ENCODE assay signal across 20 mouse cellular contexts in genomic region chr5:39855685-39856615, GRCm38 (mm10).
A peak's percentile ranks its signal among the peaks of the same experiment; 100 is the strongest.
DNase-seq lines count a peak whose midpoint lies in the region; ATAC-seq lines count a peak whose summit lies in the region.
"Had no signal": no experiment of that assay in that cellular context is flagged by ENCODE, and none has a peak within 500 bp of the region (broad histone marks: within the 10 kb centered on the region; RNA-seq: fewer than 3 reads in every experiment).

No protein-coding gene starts in this region.

- H3K9me3 ChIP-seq in lung, embryonic 15.5 days = no peaks in the 10 kb centered on the region
- H3K9me3 ChIP-seq in forebrain, embryonic 15.5 days = no peaks in the 10 kb centered on the region
- H3K9me3 ChIP-seq in midbrain, embryonic 14.5 days (ENCODE audit: control insufficient read depth, low read length) = no peaks in the 10 kb centered on the region

- ATAC-seq in lung, embryonic 15.5 days (ENCODE audit: borderline replicate concordance, extremely low read depth, low FRiP score, low TSS enrichment) = no peak
- peak; percentile 47; the same call in 1 of the 2 replicates for ATAC-seq in forebrain, embryonic 15.5 days (replicated peaks)
- ATAC-seq in midbrain, embryonic 14.5 days (ENCODE audit: low FRiP score, low TSS enrichment) = no peak
- ATAC-seq: activated CD4-positive, CD25-positive, alpha-beta regulatory T cell, adult 4 months had no signal

- WGBS in lung, embryonic 15.5 days = 59% methylated on average over 7 of the region's 7 CpGs
- 46% methylated on average over 7 of the region's 7 CpGs for WGBS in forebrain, embryonic 15.5 days
- WGBS in midbrain, embryonic 14.5 days = 46% methylated on average over 7 of the region's 7 CpGs

- H3K4me2 ChIP-seq in lung, embryonic 15.5 days = no peak overlapping the region
- H3K4me2 ChIP-seq in forebrain, embryonic 15.5 days (replicated peaks) = no peak overlapping the region
- no peak overlapping the region for H3K4me2 ChIP-seq in midbrain, embryonic 14.5 days (ENCODE audit: low read length)
- H3K4me2 ChIP-seq: liver, embryonic 11.5 days had no signal

- no peaks in the 10 kb centered on the region for H3K27me3 ChIP-seq in lung, embryonic 15.5 days
- H3K27me3 ChIP-seq in forebrain, embryonic 15.5 days = no peaks in the 10 kb centered on the region
- no peaks in the 10 kb centered on the region for H3K27me3 ChIP-seq in midbrain, embryonic 14.5 days (ENCODE audit: control insufficient read depth, insufficient read depth, low read length)

- no peak overlapping the region for H3K4me3 ChIP-seq in lung, embryonic 15.5 days
- H3K4me3 ChIP-seq in forebrain, embryonic 15.5 days = no peak overlapping the region
- H3K4me3 ChIP-seq in midbrain, embryonic 14.5 days (replicated peaks; ENCODE audit: low read depth, low read length) = no peak overlapping the region
- H3K4me3 ChIP-seq: erythroblast, embryonic 14.5 days had no signal

- H3K4me1 ChIP-seq in lung, embryonic 15.5 days = no peaks in the 10 kb centered on the region
- peaks cover 7% of the 10 kb centered on the region; the same call in 1 of the 2 replicates for H3K4me1 ChIP-seq in forebrain, embryonic 15.5 days
- H3K4me1 ChIP-seq in midbrain, embryonic 14.5 days (ENCODE audit: control insufficient read depth, insufficient read depth, low read length) = 0 out of 2 replicates have a peak, but pooled peaks cover 4% of the 10 kb centered on the region

- no peaks in the 10 kb centered on the region for H3K36me3 ChIP-seq in lung, embryonic 15.5 days
- H3K36me3 ChIP-seq in forebrain, embryonic 15.5 days = no peaks in the 10 kb centered on the region
- no peaks in the 10 kb centered on the region for H3K36me3 ChIP-seq in midbrain, embryonic 14.5 days (ENCODE audit: control insufficient read depth, insufficient read depth, low read length)

- H3K27ac ChIP-seq in lung, embryonic 15.5 days = peak overlapping the region; percentile 18; the same call in 1 of the 2 replicates
- H3K27ac ChIP-seq in forebrain, embryonic 15.5 days (replicated peaks) = peak overlapping the region; percentile 13; the same call in 1 of the 2 replicates
- peak overlapping the region; percentile 39; the same call in 1 of the 2 replicates for H3K27ac ChIP-seq in midbrain, embryonic 14.5 days (replicated peaks; ENCODE audit: low read depth, low read length)
- H3K27ac ChIP-seq: stomach, postnatal 0 days had no signal

- H3K9ac ChIP-seq in lung, embryonic 15.5 days = no peak overlapping the region
- H3K9ac ChIP-seq in forebrain, embryonic 15.5 days (replicated peaks) = no peak overlapping the region
- H3K9ac ChIP-seq in midbrain, embryonic 14.5 days (replicated peaks; ENCODE audit: low read length) = no peak overlapping the region

- no peak for DNase-seq in lung, postnatal 25 days (ENCODE audit: low spot score)
- peak; percentile 31 for DNase-seq in fibroblast of lung, adult 2 months (ENCODE audit: low read depth)
- DNase-seq in midbrain, embryonic 14.5 days = peak; percentile 24
- DNase-seq in testis, postnatal 14 days (ENCODE audit: low spot score) = no peak
- no peak for DNase-seq in thymus, postnatal 0 days (ENCODE audit: low spot score)
- DNase-seq: adrenal gland, postnatal 10 days; cerebellum, adult 9-11 months; gastrocnemius, postnatal 14 days; heart, adult 18-20 months; heart, postnatal 36 days; kidney, adult 9 months; kidney, postnatal 36 days; lung, adult 2 months; thymus, postnatal 14 days had no signal

Comparison
In these comparisons a context has a peak if more than half of its experiments do, and no peak if none do; other contexts are left out.
1. DNase-seq: peak in fibroblast of lung, adult 2 months (single experiment) and midbrain, embryonic 14.5 days (single experiment); none in lung, postnatal 25 days (single experiment), testis, postnatal 14 days (single experiment) and thymus, postnatal 0 days (single experiment).
2. Peak in every context shown above with its lines, with median percentiles within 50 percentile points of each other: H3K27ac ChIP-seq.